Mouse (Mus musculus): Measurements from ENCODE around the gene Itpr3. TPM values are rescaled to one million over a fixed set of nuclear protein-coding genes. Genes with fewer than 3 reads are reported as not detected.

The Itpr3 gene
- total RNA-seq, 2 experiments from 2014 or later, result 4.2 to 5.7 TPM

GRCm38 (mm10) chr17:27095690-27096089 is 38.6 kb downstream of the Itpr3 start:
- intact Hi-C loops (cut with DNase I; ENCODE audit: low total_unique reads), result no loop called here

GRCm38 (mm10) chr17:27101675-27102074 is 44.6 kb downstream of the Itpr3 start:
- no peak for DNase-seq
- intact Hi-C loops (cut with DNase I; ENCODE audit: low total_unique reads), result no loop called here

More at GRCm38 (mm10) chr17:27095690-27096089, 38.6 kb downstream of the Itpr3 start:
- no peak for DNase-seq

- intact Hi-C loops (cut with DNase I; ENCODE audit: low total_unique reads), result no loop called here
- DNase-seq, result no peak
These were observed 48.8 kb downstream of the Itpr3 start for GRCm38 (mm10) chr17:27105698-27106470.

- DNase-seq, result no peak
- intact Hi-C loops (cut with DNase I; ENCODE audit: low total_unique reads), result no loop called here
These were observed 49.6 kb downstream of the Itpr3 start for GRCm38 (mm10) chr17:27106745-27107144.

GRCm38 (mm10) chr17:27107936-27108335 is 50.8 kb downstream of the Itpr3 start:
- intact Hi-C loops (cut with DNase I; ENCODE audit: low total_unique reads), result no loop called here
- no peak for DNase-seq

GRCm38 (mm10) chr17:27110072-27110471 is 53.0 kb downstream of the Itpr3 start:
- DNase-seq, result no peak
- intact Hi-C loops (cut with DNase I; ENCODE audit: low total_unique reads), result no loop called here

GRCm38 (mm10) chr17:27118676-27119539 is 61.8 kb downstream of the Itpr3 start:
- intact Hi-C loops (cut with DNase I; ENCODE audit: low total_unique reads), result no loop called here
- DNase-seq, result peak; percentile 57

- no peak for DNase-seq
- intact Hi-C loops (cut with DNase I; ENCODE audit: low total_unique reads), result no loop called here
These were observed 62.4 kb downstream of the Itpr3 start for GRCm38 (mm10) chr17:27119540-27119895.

- intact Hi-C loops (cut with DNase I; ENCODE audit: low total_unique reads), result loop anchor here (5.0 kb wide), 1 partner anchor 88 kb away; no protein-coding TSS in a partner anchor
- peak; percentile 58 for DNase-seq
These were observed 62.9 kb downstream of the Itpr3 start for GRCm38 (mm10) chr17:27119954-27120353.

- intact Hi-C loops (cut with DNase I; ENCODE audit: low total_unique reads), result loop anchor here (5.0 kb wide), 1 partner anchor 88 kb away; no protein-coding TSS in a partner anchor
- peak; percentile 85 for DNase-seq
These were observed 63.5 kb downstream of the Itpr3 start for GRCm38 (mm10) chr17:27120561-27121024.

GRCm38 (mm10) chr17:27121266-27121665 is 64.2 kb downstream of the Itpr3 start:
- DNase-seq, result no peak
- intact Hi-C loops (cut with DNase I; ENCODE audit: low total_unique reads), result loop anchor here (5.0 kb wide), 1 partner anchor 89 kb away; no protein-coding TSS in a partner anchor

- intact Hi-C loops (cut with DNase I; ENCODE audit: low total_unique reads), result loop anchor here (5.0 kb wide), 1 partner anchor 89 kb away; no protein-coding TSS in a partner anchor
- no peak for DNase-seq
These were observed 64.7 kb downstream of the Itpr3 start for GRCm38 (mm10) chr17:27121781-27122180.

GRCm38 (mm10) chr17:27122701-27123100 is 65.6 kb downstream of the Itpr3 start:
- intact Hi-C loops (cut with DNase I; ENCODE audit: low total_unique reads), result loop anchor here (5.0 kb wide), 1 partner anchor 90 kb away; no protein-coding TSS in a partner anchor
- DNase-seq, result no peak

- no peak for DNase-seq
- intact Hi-C loops (cut with DNase I; ENCODE audit: low total_unique reads), result loop anchor here (5.0 kb wide), 1 partner anchor 91 kb away; no protein-coding TSS in a partner anchor
These were observed 66.0 kb downstream of the Itpr3 start for GRCm38 (mm10) chr17:27123103-27123502.

GRCm38 (mm10) chr17:27123813-27124375 is 66.8 kb downstream of the Itpr3 start:
- DNase-seq, result no peak
- intact Hi-C loops (cut with DNase I; ENCODE audit: low total_unique reads), result loop anchor here (5.0 kb wide), 1 partner anchor 92 kb away; no protein-coding TSS in a partner anchor

- DNase-seq, result peak; percentile 80
- intact Hi-C loops (cut with DNase I; ENCODE audit: low total_unique reads), result no loop called here
These were observed 68.1 kb downstream of the Itpr3 start for GRCm38 (mm10) chr17:27125185-27125584.

- intact Hi-C loops (cut with DNase I; ENCODE audit: low total_unique reads), result no loop called here
- DNase-seq, result no peak
These were observed 68.6 kb downstream of the Itpr3 start for GRCm38 (mm10) chr17:27125669-27126202.

GRCm38 (mm10) chr17:27126974-27127373 is 69.9 kb downstream of the Itpr3 start:
- intact Hi-C loops (cut with DNase I; ENCODE audit: low total_unique reads), result no loop called here
- no peak for DNase-seq

GRCm38 (mm10) chr17:27128189-27128588 is 71.1 kb downstream of the Itpr3 start:
- intact Hi-C loops (cut with DNase I; ENCODE audit: low total_unique reads), result no loop called here
- DNase-seq, result no peak
